Mouse (Mus musculus): ENCODE results near the gene Lmbr1l.

The Lmbr1l gene

DNA sequence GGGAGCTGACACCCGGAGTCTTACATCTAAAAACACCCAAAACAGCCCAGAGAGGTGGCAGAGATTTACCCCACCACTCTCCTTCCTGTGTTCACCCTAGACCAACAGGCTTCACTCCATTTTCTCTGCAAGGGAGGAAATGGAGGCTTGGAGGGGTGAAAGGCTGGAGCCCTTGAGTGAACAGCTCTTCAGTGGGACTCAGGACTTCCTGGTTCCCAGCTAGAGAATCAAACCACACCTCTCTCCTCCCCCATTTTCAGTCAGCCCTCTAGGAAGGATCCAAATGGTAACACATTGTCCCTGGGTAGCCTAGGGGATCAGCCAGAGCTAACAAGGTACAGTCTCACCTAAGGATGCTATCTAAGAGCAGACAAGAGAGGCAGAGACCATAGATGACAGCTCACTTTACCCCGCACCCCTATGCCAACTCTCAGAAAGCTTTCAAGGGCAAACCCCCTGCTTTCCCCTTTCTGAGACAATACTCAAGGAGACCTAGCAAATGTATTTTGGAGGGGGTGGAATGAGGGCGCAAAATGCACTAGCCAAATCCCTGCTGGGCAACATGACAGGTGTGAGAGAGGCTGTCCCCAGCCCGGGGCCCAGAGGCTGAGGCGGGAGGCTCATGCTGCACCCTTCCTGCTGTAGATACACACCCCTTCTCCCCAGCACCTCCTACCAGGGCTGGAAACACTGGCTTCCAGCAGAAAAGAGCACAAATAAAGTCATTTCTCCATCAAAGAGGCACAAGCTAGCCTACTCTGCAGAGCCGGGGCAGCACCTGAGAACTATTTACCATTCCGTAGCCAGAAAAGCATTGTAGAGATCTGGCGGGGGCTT, 48.5 kb downstream of the Lmbr1l start:
- DNase-seq (ENCODE audit: low spot score), result no peak

DNA sequence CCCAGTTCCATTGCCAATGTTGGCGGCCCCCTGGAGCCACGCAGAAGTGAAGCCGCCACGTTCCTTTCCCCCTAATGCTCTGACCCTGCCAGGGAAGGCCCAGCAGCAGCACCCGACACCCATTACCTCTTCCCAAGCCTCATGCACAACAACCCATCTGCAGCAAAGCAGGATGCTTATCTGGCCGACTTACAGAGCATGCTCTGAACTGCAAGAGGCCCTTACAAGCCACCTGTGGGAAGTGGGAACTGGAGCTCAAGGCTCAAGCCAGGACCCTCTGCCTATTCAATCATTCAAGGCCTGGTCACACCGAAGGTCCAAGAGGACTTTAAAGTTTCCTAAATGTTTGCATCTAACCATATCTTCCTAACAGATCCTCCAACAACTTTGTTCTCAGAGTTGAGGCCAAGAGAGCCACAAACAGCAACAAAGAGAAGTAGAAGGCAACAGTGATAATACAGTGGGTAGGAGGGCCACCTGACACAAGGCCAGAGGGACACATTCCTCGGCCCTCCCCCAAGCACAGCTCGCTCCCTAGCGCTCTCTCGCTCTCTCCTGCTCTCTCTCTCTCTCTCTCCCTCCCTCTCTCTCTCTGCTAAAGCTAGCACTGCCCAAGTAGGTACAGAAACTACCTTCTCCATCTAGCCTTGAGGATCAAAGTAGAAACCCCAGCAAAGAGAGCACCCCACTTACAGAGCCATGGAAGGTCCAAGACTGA, 49.5 kb downstream of the Lmbr1l start:
- no peak for DNase-seq (ENCODE audit: low spot score)

DNA sequence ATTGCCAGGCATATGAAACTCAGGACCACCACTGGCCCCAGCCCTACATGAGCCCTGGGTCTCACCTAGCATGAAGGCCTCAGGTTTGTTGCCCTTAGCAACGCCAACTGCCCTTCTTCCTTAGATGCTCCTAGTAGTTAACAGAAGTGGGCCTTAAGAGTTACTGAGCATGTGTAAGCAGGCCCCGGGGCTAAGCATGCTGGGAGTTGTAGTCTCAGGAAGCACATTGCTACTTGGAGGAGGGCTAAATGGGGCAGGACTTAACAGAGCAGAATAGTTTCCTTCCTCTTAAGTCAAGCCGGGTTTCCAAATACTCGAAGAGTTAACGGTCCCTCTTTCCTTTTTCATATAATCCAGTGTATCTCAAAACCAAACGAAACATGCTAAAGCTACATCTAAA, 50.7 kb downstream of the Lmbr1l start:
- DNase-seq (ENCODE audit: low spot score), result no peak

DNA sequence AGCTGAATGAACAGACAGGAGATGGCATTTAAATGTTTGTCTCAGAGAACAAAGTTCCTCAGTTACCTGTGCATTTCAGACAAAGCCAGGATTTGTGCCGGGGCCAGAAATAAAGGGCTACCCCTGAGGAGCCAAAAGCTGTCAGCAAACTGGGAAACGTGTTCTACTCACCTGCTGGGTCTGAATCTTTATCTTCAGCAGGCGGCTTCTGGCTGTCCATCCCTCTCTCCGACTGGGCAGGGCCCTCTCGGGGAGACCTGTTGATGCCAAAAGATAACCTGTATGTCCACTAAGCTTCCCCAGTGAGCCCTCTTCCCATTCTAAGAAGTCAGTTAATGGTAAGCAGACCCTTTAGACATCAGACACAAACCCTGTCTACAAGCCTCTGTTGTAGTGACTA, 51.5 kb downstream of the Lmbr1l start:
- DNase-seq (ENCODE audit: low spot score), result no peak

DNA sequence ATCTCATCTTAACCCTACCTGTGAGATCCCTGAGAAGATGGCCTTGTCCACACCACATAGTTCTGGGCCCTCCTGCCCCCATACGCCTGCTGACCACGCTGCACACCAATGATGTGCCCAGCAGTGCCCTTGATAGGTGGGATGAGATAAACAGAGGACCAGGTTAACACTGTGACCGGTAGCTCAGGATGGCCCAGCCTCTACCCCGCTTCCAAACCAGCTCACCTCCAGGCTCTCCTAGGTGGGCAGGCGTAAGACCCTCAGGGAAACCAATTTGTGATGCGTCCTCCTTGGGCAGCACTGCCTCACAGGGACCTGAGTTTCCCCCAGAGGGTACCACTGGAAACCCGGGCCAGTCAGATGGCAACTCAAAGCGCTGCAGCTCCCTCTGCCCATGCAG, 52.3 kb downstream of the Lmbr1l start:
- no peak for DNase-seq (ENCODE audit: low spot score)

DNA sequence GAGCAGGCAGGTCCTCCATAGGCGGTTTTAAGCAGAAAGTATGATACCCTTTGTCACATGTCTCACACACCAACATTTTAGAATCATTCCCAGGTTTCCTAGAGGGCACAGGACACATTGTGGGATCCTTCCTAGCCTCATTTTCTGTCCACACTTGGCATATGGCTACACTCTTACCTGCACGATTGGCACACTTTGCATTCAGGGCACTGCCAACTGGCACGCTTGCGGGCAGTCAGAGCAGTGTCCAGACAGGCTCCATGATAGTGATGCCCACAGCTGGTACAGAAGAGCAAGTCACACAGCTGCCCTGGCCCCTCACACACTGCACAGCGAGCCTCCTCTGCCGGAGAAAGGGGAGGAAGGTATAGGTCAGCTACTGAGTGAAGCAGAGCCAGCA, 53.1 kb downstream of the Lmbr1l start:
- no peak for DNase-seq (ENCODE audit: low spot score)

DNA sequence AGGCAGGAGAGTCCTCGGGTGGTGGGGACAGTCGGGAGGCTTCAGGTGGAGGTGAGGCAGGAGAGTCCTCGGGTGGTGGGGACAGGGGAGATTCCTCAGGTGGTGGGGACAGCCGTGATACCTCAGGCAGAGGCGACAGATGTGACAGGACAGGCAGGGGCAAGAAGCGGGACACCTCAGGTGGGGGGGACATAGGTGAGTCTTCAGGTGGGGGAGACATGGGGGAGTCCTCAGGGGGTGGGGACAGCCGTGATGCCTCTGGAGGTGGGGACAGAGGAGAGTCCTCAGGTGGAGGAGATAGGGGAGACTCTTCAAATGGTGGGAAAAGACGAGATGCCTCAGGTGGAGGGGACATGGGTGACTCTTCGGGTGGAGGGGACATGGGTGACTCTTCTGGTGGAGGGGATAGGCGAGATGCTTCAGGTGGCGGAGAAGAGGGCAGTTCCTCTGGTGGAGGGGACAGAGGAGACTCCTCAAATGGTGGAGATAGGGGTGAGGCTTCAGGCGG, 54.5 kb downstream of the Lmbr1l start:
- no peak for DNase-seq (ENCODE audit: low spot score)

DNA sequence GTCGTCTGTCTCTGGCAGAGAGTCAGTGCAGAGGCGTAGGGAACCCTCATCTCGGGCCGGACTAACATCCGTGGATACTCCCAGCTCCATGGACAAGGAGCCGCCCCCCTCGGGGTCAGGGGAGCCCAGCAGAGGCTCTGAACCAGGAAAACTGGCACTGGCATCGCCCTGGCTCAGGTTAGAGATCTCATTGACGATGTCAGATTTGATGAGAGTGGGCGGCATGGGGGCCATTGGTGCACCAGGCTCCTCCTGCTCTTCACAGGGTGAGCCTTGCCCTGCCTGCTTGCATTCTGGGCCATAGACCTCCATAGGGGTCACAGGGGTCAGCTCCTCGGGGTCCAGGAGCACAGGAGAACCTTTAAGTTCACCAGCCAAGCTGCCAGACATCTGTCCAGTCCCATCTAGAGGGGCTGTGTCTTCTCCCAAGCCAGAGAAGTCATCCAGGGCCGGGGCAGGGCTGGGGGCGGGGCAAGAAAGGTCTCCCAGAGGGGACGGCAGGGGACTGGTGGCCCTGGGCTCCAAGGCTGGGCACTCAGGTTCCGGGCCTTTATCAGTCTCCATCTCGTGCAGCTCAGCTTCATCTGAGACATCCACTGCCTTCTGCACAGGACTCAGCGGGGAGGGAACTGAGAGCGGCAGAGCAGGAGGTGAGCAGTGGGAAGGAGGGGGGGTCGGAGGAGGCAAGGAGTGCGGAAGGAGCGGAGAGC, 56.2 kb downstream of the Lmbr1l start:
- no peak for DNase-seq (ENCODE audit: low spot score)

DNA sequence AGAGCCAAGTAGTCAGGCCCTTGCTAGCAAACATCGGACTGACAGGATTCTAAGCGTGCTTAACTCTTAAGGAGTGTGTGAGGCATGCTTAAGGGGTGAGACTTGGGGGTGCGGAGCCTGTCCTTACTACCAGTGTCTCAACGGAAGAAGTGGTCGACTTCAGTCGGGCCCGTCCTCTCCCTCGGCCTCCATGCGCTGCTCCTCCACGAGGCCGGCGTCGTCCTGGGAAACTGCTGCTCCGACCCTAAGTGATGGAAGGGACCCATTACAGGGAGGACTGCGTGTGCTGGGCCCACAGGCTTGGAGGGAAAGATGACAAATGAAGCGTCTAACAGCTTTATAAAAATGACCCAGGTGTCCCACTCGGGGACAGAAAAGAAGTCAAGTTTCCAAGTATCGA, 57.1 kb downstream of the Lmbr1l start:
- DNase-seq (ENCODE audit: low spot score), result no peak

DNA sequence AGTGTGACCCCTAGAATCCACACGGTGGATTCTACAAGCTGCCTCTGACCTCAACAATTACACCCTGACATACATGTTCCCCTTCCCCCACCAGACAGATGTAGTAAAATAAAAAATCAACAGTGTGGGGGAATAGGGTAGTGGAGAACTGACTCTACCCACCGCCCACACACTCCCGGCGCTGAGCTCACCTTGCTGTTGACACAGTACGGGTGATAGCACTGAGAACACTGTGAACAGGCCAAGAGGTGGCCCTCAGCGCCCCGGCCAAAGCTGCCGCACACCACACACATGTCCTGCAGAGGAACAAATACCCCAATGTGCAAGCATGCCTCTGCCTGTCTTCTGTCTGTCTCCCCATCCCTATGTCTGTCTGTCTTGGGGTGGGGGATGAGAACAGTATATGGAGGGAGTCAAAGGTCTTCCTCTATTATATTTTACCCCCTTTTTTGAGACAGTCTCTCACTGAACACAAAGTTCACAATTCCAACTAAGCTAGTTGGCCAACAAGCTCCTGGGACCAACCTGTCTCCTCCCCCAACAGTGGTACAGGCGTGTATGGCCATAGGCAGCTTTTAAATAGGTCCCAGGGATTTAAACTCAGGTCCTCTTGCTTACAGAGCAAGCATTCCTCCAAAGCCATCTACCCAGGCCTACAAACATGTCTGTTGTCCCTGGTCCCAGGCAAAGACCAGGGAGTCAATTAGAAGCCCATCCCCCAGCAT, 58.5 kb downstream of the Lmbr1l start:
- no peak for DNase-seq (ENCODE audit: low spot score)

DNA sequence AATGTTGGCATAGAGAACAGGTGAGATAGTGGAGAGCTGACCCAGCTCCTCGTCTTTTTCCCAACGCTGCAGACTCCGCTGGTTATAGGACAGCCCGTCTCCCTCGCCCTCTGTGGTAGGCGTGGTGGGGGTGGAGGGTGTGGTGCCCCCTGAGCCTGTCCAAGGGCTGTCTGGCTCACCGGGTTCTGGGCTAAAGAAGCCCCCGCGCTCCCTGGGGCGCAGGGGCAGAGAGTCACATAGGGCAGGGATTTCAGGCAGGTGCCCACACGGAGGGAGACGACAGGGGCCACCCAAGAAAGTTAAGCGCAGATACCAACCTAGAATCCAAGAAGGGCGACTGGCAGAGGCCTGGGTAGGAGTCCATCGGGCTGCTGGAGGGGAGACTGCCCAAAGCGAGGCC, 63.8 kb downstream of the Lmbr1l start:
- DNase-seq (ENCODE audit: low spot score), result no peak

All from layer of hippocampus, adult 9-10 months (tissue).